Mouse (Mus musculus): Measurements from ENCODE around the gene Lamtor3. TPM values are rescaled to one million over a fixed set of nuclear protein-coding genes. Genes with fewer than 3 reads are reported as not detected.

The Lamtor3 gene
- polyA plus RNA-seq, 1 experiment: 9.4 TPM

- TF ChIP-seq CTCF (IDR thresholded peaks at IDR 0.05; ENCODE audit: extremely low read depth, insufficient read length, insufficient replicate concordance, low read depth, low read length): no peak
- TF ChIP-seq POLR2A (IDR thresholded peaks at IDR 0.05; ENCODE audit: low read depth, low read length): no peak
- H3K27ac ChIP-seq (ENCODE audit: insufficient read depth, low read depth, low read length): peak overlapping the region; percentile 67
- peaks cover 16% of the 10 kb centered on the region for H3K36me3 ChIP-seq (ENCODE audit: control insufficient read depth, insufficient read depth, low read length)
- H3K4me1 ChIP-seq (ENCODE audit: control insufficient read depth, insufficient read depth, insufficient read length, low read length): peaks cover 15% of the 10 kb centered on the region
- H3K4me3 ChIP-seq (ENCODE audit: low read depth, low read length): no peak overlapping the region
- no peaks in the 10 kb centered on the region for H3K27me3 ChIP-seq (ENCODE audit: control insufficient read depth, insufficient read depth, low read length)
- 67% methylated on average over 14 of the region's 14 CpGs for WGBS
These were observed 34.9 kb downstream of the Lamtor3 start for GRCm38 (mm10) chr3:137952914-137953880.

- WGBS: 81% methylated on average over 23 of the region's 23 CpGs
- Histone ChIP-seq H3K27me3 (ENCODE audit: control insufficient read depth, insufficient read depth, low read length) (no peaks in the 10 kb centered on the region), H3K36me3 (ENCODE audit: control insufficient read depth, insufficient read depth, low read length) (peaks cover 11% of the 10 kb centered on the region), H3K4me3 (ENCODE audit: low read depth, low read length) (no peak overlapping the region), H3K27ac (ENCODE audit: insufficient read depth, low read depth, low read length) (peak overlapping the region; percentile 40), H3K4me1 (ENCODE audit: control insufficient read depth, insufficient read depth, insufficient read length, low read length) (peaks cover 15% of the 10 kb centered on the region)
- TF ChIP-seq CTCF (IDR thresholded peaks at IDR 0.05; ENCODE audit: extremely low read depth, insufficient read length, insufficient replicate concordance, low read depth, low read length): no peak
- TF ChIP-seq POLR2A (IDR thresholded peaks at IDR 0.05; ENCODE audit: low read depth, low read length): no peak
These were observed 36.1 kb downstream of the Lamtor3 start for GRCm38 (mm10) chr3:137954256-137954916.

- peaks cover 15% of the 10 kb centered on the region for H3K4me1 ChIP-seq (ENCODE audit: control insufficient read depth, insufficient read depth, insufficient read length, low read length)
- 39% methylated on average over 16 of the region's 16 CpGs for WGBS
- no peak overlapping the region for H3K27ac ChIP-seq (ENCODE audit: insufficient read depth, low read depth, low read length)
- no peak for TF ChIP-seq POLR2A (IDR thresholded peaks at IDR 0.05; ENCODE audit: low read depth, low read length)
- TF ChIP-seq CTCF (IDR thresholded peaks at IDR 0.05; ENCODE audit: extremely low read depth, insufficient read length, insufficient replicate concordance, low read depth, low read length): no peak
- H3K27me3 ChIP-seq (ENCODE audit: control insufficient read depth, insufficient read depth, low read length): no peaks in the 10 kb centered on the region
- H3K4me3 ChIP-seq (ENCODE audit: low read depth, low read length): no peak overlapping the region
- peaks cover 15% of the 10 kb centered on the region for H3K36me3 ChIP-seq (ENCODE audit: control insufficient read depth, insufficient read depth, low read length)
These were observed 37.3 kb downstream of the Lamtor3 start for GRCm38 (mm10) chr3:137955560-137956081.

- peaks cover 28% of the 10 kb centered on the region for H3K36me3 ChIP-seq (ENCODE audit: control insufficient read depth, insufficient read depth, low read length)
- H3K4me3 ChIP-seq (ENCODE audit: low read depth, low read length): no peak overlapping the region
- no peaks in the 10 kb centered on the region for H3K27me3 ChIP-seq (ENCODE audit: control insufficient read depth, insufficient read depth, low read length)
- no peak for TF ChIP-seq CTCF (IDR thresholded peaks at IDR 0.05; ENCODE audit: extremely low read depth, insufficient read length, insufficient replicate concordance, low read depth, low read length)
- H3K4me1 ChIP-seq (ENCODE audit: control insufficient read depth, insufficient read depth, insufficient read length, low read length): peaks cover 5% of the 10 kb centered on the region; the same call in 1 of the 2 replicates
- no peak overlapping the region for H3K27ac ChIP-seq (ENCODE audit: insufficient read depth, low read depth, low read length)
- 91% methylated on average over 9 of the region's 9 CpGs for WGBS
These were observed 39.6 kb downstream of the Lamtor3 start for GRCm38 (mm10) chr3:137957864-137958263.

GRCm38 (mm10) chr3:137958352-137958751, 40.0 kb downstream of the Lamtor3 start:
- Histone ChIP-seq H3K4me1 (ENCODE audit: control insufficient read depth, insufficient read depth, insufficient read length, low read length) (peaks cover 3% of the 10 kb centered on the region; the same call in 1 of the 2 replicates), H3K27ac (ENCODE audit: insufficient read depth, low read depth, low read length) (no peak overlapping the region), H3K27me3 (ENCODE audit: control insufficient read depth, insufficient read depth, low read length) (no peaks in the 10 kb centered on the region), H3K4me3 (ENCODE audit: low read depth, low read length) (no peak overlapping the region), H3K36me3 (ENCODE audit: control insufficient read depth, insufficient read depth, low read length) (peaks cover 29% of the 10 kb centered on the region)
- WGBS: 96% methylated on average over 4 of the region's 4 CpGs
- TF ChIP-seq CTCF (IDR thresholded peaks at IDR 0.05; ENCODE audit: extremely low read depth, insufficient read length, insufficient replicate concordance, low read depth, low read length) (no peak), POLR2A (IDR thresholded peaks at IDR 0.05; ENCODE audit: low read depth, low read length) (no peak)

GRCm38 (mm10) chr3:137959456-137959855, 41.1 kb downstream of the Lamtor3 start:
- no peak overlapping the region for H3K4me3 ChIP-seq (ENCODE audit: low read depth, low read length)
- H3K4me1 ChIP-seq (ENCODE audit: control insufficient read depth, insufficient read depth, insufficient read length, low read length): no peaks in the 10 kb centered on the region; the same call in 1 of the 2 replicates
- H3K27me3 ChIP-seq (ENCODE audit: control insufficient read depth, insufficient read depth, low read length): no peaks in the 10 kb centered on the region
- H3K36me3 ChIP-seq (ENCODE audit: control insufficient read depth, insufficient read depth, low read length): peaks cover 31% of the 10 kb centered on the region
- WGBS: 85% methylated on average over 4 of the region's 4 CpGs
- H3K27ac ChIP-seq (ENCODE audit: insufficient read depth, low read depth, low read length): no peak overlapping the region
- TF ChIP-seq POLR2A (IDR thresholded peaks at IDR 0.05; ENCODE audit: low read depth, low read length) (no peak), CTCF (IDR thresholded peaks at IDR 0.05; ENCODE audit: extremely low read depth, insufficient read length, insufficient replicate concordance, low read depth, low read length) (no peak)

All from small intestine, adult 2 months (tissue).